Mouse (Mus musculus) MEL (cell line): Measurements from ENCODE around the gene Sox6. TPM values are rescaled to one million over a fixed set of nuclear protein-coding genes. Genes with fewer than 3 reads are reported as not detected.
A peak's percentile ranks its signal among the peaks of the same experiment; 100 is the strongest.

Experiments used
- DNase-seq: peaks from one replicate; pipeline ENCODE4 v3.0.0; 2011; ENCODE audit warnings: low read depth, low spot score
- H3K27ac ChIP-seq: 2 replicates; pipeline ENCODE4 v1.5.1; 2012; ENCODE audit warnings: low read depth, mild to moderate bottlenecking, control low read depth, low read length, moderate library complexity; ENCODE audit not compliant: control insufficient read depth
- H3K27me3 ChIP-seq, 2 experiments: fragments of 150-350 bp in 1 of 2; sonication (generic) in 1 of 2; 2 replicates each; pipeline ENCODE4 v1.6.1; 2012; ENCODE audit warnings: low read length in 2 of 2, mild to moderate bottlenecking in 2 of 2, improper control_type of control experiment in 1 of 2, moderate library complexity in 1 of 2; ENCODE audit not compliant: insufficient read depth in 2 of 2, control insufficient read depth in 1 of 2
- H3K36me3 ChIP-seq, 2 experiments: 2 replicates each; pipeline ENCODE4 v1.6.1; 2012 to 2014; ENCODE audit warnings: low read length in 2 of 2, improper control_type of control experiment in 1 of 2, inconsistent platforms in 1 of 2, mild to moderate bottlenecking in 1 of 2; ENCODE audit not compliant: insufficient read depth in 2 of 2, control insufficient read depth in 1 of 2
- H3K4me1 ChIP-seq, 2 experiments: fragments of 150-350 bp in 1 of 2; sonication (generic) in 1 of 2; 2 replicates each; pipeline ENCODE4 v1.6.1; 2012; ENCODE audit warnings: low read length in 2 of 2, improper control_type of control experiment in 1 of 2, mild to moderate bottlenecking in 1 of 2; ENCODE audit not compliant: insufficient read depth in 2 of 2, control insufficient read depth in 1 of 2
- H3K4me3 ChIP-seq, 2 experiments: fragments of 150-350 bp in 1 of 2; sonication (generic) in 1 of 2; 2 replicates each; pipeline ENCODE4 v1.5.1; 2012; ENCODE audit warnings: low read depth in 2 of 2, low read length in 2 of 2, mild to moderate bottlenecking in 2 of 2, moderate library complexity in 2 of 2, control low read depth in 1 of 2, improper control_type of control experiment in 1 of 2; ENCODE audit not compliant: control insufficient read depth in 1 of 2, insufficient read depth in 1 of 2
- H3K79me2 ChIP-seq: 2 replicates; pipeline ENCODE4 v1.6.1; 2012; ENCODE audit warnings: mild to moderate bottlenecking, low read length, moderate library complexity; ENCODE audit not compliant: control insufficient read depth, poor library complexity, insufficient read depth
- H3K9ac ChIP-seq: 2 replicates; pipeline ENCODE4 v1.6.1; 2012; ENCODE audit warnings: low read depth, mild to moderate bottlenecking, control low read depth, low read length, moderate library complexity; ENCODE audit not compliant: control insufficient read depth, poor library complexity, severe bottlenecking
- H3K9me3 ChIP-seq: fragments of 150-350 bp; sonication (generic); replicated peaks from 2 replicates; pipeline ENCODE4 v1.6.1; 2012; ENCODE audit warnings: mild to moderate bottlenecking, low read length, improper control_type of control experiment, moderate library complexity; ENCODE audit not compliant: insufficient read depth
- CHD2 ChIP-seq: IDR thresholded peaks from 2 replicates; pipeline ENCODE4 v1.6.1; 2011; ENCODE audit warnings: low read length, improper control_type of control experiment
- E2F4 ChIP-seq: IDR thresholded peaks from 2 replicates; pipeline ENCODE4 v1.6.1; 2011; ENCODE audit warnings: low read depth, low read length, improper control_type of control experiment, borderline replicate concordance
- GATA1 ChIP-seq: IDR thresholded peaks from 2 replicates; pipeline ENCODE4 v1.6.1; 2011; ENCODE audit warnings: low read depth, low read length, improper control_type of control experiment
- HCFC1 ChIP-seq: IDR thresholded peaks from 2 replicates; pipeline ENCODE4 v1.6.1; 2012; ENCODE audit warnings: low read depth, mild to moderate bottlenecking, inconsistent platforms, low read length, improper control_type of control experiment, moderate library complexity
- JUND ChIP-seq: IDR thresholded peaks from 2 replicates; pipeline ENCODE4 v1.6.1; 2011; ENCODE audit warnings: low read depth, mild to moderate bottlenecking, improper control_type of control experiment, low read length
- MAX ChIP-seq: IDR thresholded peaks from 2 replicates; pipeline ENCODE4 v1.6.1; 2011; ENCODE audit warnings: low read length, improper control_type of control experiment
- MEF2A ChIP-seq: IDR thresholded peaks from 2 replicates; pipeline ENCODE4 v1.6.1; 2014; ENCODE audit warnings: low read depth, mild to moderate bottlenecking, inconsistent platforms, low read length, improper control_type of control experiment; ENCODE audit not compliant: poor library complexity, insufficient replicate concordance, severe bottlenecking; ENCODE audit errors: extremely low read depth
- MYC ChIP-seq: IDR thresholded peaks from 2 replicates; pipeline ENCODE4 v1.6.1; 2011; ENCODE audit warnings: low read depth, mild to moderate bottlenecking, low read length, improper control_type of control experiment, moderate library complexity
- NRF1 ChIP-seq: IDR thresholded peaks from 2 replicates; pipeline ENCODE4 v1.6.1; 2014; ENCODE audit warnings: low read depth, mild to moderate bottlenecking, inconsistent platforms, low read length, improper control_type of control experiment, moderate library complexity; ENCODE audit not compliant: poor library complexity, insufficient read depth, severe bottlenecking
- POLR2A ChIP-seq, 2 experiments: IDR thresholded peaks; 2 replicates each; pipeline ENCODE4 v1.6.1; 2011 to 2012; ENCODE audit warnings: low read length in 2 of 2, mild to moderate bottlenecking in 2 of 2, control low read depth in 1 of 2, improper control_type of control experiment in 1 of 2, low read depth in 1 of 2, moderate library complexity in 1 of 2; ENCODE audit not compliant: control insufficient read depth in 1 of 2, insufficient read depth in 1 of 2, poor library complexity in 1 of 2
- POLR2AphosphoS5 ChIP-seq: IDR thresholded peaks from 2 replicates; pipeline ENCODE4 v1.6.1; 2012; ENCODE audit warnings: low read depth, borderline replicate concordance, mild to moderate bottlenecking, inconsistent platforms, low read length, moderate library complexity, mixed read lengths
- RAD21 ChIP-seq: IDR thresholded peaks from 2 replicates; pipeline ENCODE4 v1.6.1; 2011; ENCODE audit warnings: mild to moderate bottlenecking, low read depth, low read length, improper control_type of control experiment
- TCF12 ChIP-seq: IDR thresholded peaks from 2 replicates; pipeline ENCODE4 v1.6.1; 2014; ENCODE audit warnings: low read depth, mild to moderate bottlenecking, inconsistent platforms, low read length, improper control_type of control experiment, moderate library complexity
- USF2 ChIP-seq, 2 experiments: IDR thresholded peaks; 2 replicates each; pipeline ENCODE4 v1.6.1; 2011 to 2012; ENCODE audit warnings: improper control_type of control experiment in 2 of 2, low read length in 2 of 2, borderline replicate concordance in 1 of 2, inconsistent platforms in 1 of 2, low read depth in 1 of 2, mild to moderate bottlenecking in 1 of 2; ENCODE audit not compliant: insufficient read depth in 1 of 2
- ZC3H11A ChIP-seq: IDR thresholded peaks from 2 replicates; pipeline ENCODE4 v1.6.1; 2012; ENCODE audit warnings: low read depth, mild to moderate bottlenecking, inconsistent platforms, low read length, improper control_type of control experiment
- ZKSCAN1 ChIP-seq: IDR thresholded peaks from 2 replicates; pipeline ENCODE4 v1.6.1; 2012; ENCODE audit warnings: low read depth, mild to moderate bottlenecking, inconsistent platforms, low read length, improper control_type of control experiment, moderate library complexity
- ZMIZ1 ChIP-seq: IDR thresholded peaks from 2 replicates; pipeline ENCODE4 v1.6.1; 2012; ENCODE audit warnings: low read depth, mild to moderate bottlenecking, inconsistent platforms, low read length, improper control_type of control experiment, moderate library complexity
- ZNF384 ChIP-seq: IDR thresholded peaks from 2 replicates; pipeline ENCODE4 v1.6.1; 2012; ENCODE audit warnings: low read depth, mild to moderate bottlenecking, inconsistent platforms, low read length, improper control_type of control experiment
- polyA plus RNA-seq, 2 experiments: library from polyadenylated mRNA; stranded (reverse) in 1 of 2; unstranded in 1 of 2; fragments of >175 nt in 1 of 2; fragments of >200 nt in 1 of 2; gene quantifications; 2 replicates each; pipeline versions ENCODE4 v1.2.1 to v1.2.4; 2012; ENCODE audit warnings: low replicate concordance in 2 of 2, low read depth in 1 of 2; ENCODE audit not compliant: insufficient read length in 2 of 2, insufficient read depth in 1 of 2, missing spikeins in 1 of 2
- total RNA-seq: library from RNA; depleted of rRNA; stranded (reverse); fragments of 300-350 nt; gene quantifications from 2 replicates; pipeline ENCODE4 v1.2.3, GENCODE M21; 2012

Sox6 gene
- total and polyA plus RNA-seq, 3 experiments: 2.6 to 4.6 TPM; not detected in 1

DNA sequence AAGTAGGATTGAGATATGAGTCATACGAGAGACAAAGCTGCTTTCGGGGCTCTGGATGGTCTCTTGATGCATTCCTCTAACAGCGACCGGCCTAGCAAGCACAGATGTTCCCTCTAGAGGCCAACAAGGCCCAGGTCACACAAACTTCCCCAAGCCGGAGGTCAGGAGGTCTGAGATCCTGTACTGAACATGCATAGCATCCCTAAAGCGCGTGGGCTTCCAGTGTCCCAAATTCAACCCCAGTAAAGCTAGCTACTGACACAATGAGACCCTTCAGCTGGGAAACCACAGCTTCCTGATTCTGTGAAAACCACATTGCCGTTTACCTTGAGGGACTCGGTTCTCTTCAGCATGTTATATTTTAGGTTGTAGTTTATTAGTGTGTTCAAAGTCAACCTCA lies 499.6 kb downstream of the Sox6 start (continued):
- TF ChIP-seq JUND (no peak), HCFC1 (no peak), MYC (no peak; the same call in 1 of the 2 replicates), NRF1 (no peak), E2F4 (no peak), ZKSCAN1 (no peak), CHD2 (no peak), POLR2AphosphoS5 (no peak), MEF2A (no peak), ZC3H11A (no peak), ZNF384 (no peak), ZMIZ1 (no peak), TCF12 (peak; percentile 59; the same call in 1 of the 2 replicates), GATA1 (peak; percentile 48; the same call in 1 of the 2 replicates), USF2 (IDR thresholded peaks at IDR 0.05; ENCODE audit: borderline replicate concordance in 1 of 2, insufficient read depth in 1 of 2, low read depth in 1 of 2, low read length in 2 of 2) (no peak)
- TF ChIP-seq, all 39 proteins: peak for 11

DNA sequence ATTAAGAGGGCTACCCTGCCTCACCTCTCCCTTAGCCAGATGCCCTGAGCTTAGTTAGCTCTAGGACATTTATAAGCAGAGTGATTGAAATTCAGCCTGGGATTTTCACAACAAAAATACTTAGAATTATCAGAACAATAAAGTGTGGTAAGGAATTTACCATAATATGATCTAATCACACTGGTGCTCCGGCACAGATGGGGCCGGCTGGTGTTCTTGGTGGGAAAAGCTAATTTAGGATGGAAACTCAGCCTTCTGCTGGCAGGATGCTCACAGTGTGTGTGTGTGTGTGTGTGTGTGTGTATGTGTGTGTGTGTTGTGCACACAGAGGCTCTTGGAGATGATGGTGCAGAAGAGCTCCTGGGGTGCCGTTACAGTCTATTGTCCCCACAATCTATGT lies 501.0 kb downstream of the Sox6 start:
- Histone ChIP-seq H3K9ac (no peak overlapping the region), H3K4me1 (peaks cover 15 to 25% of the 10 kb centered on the region in 2 experiments), H3K27me3 (no peaks in the 10 kb centered on the region), H3K36me3 (peaks cover 0 to 20% of the 10 kb centered on the region in 2 experiments; a peak in 2 of 4 replicates), H3K79me2 (no peaks in the 10 kb centered on the region), H3K4me3 (no peak overlapping the region), H3K27ac (no peak overlapping the region), H3K9me3 (no peaks in the 10 kb centered on the region)
- TF ChIP-seq ZMIZ1 (no peak), RAD21 (no peak), MAX (no peak), POLR2AphosphoS5 (no peak)
- no peak for DNase-seq

DNA sequence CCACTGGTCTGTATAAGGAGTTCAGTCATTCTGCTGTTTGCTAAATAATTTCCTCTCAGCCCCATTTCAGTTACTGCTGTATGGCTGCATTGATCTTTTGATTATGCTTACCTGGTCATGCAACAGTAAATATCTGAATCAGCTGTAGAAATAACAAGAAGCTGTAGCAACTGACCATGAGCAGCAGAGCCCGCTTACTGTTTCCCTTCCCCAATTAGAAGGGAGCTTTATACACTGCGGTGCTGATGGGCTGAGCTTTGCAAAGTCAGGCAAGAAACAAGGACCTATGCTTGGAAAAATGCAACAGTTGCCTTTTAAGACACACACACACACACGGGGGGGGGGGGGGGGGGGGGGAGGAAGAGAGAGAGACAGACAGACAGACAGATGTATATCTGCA lies 502.1 kb downstream of the Sox6 start:
- Histone ChIP-seq H3K79me2 (no peaks in the 10 kb centered on the region), H3K27ac (no peak overlapping the region), H3K9me3 (no peaks in the 10 kb centered on the region), H3K9ac (no peak overlapping the region), H3K27me3 (no peaks in the 10 kb centered on the region), H3K36me3 (peaks cover 0 to 20% of the 10 kb centered on the region in 2 experiments; a peak in 2 of 4 replicates), H3K4me1 (peaks cover 15 to 21% of the 10 kb centered on the region in 2 experiments), H3K4me3 (no peak overlapping the region)
- no peak for DNase-seq
- TF ChIP-seq GATA1 (no peak), E2F4 (no peak), POLR2A (IDR thresholded peaks at IDR 0.05; ENCODE audit: control insufficient read depth in 1 of 2, insufficient read depth in 1 of 2, low read depth in 1 of 2, low read length in 2 of 2, poor library complexity in 1 of 2) (no peak), ZMIZ1 (no peak)
- TF ChIP-seq, all 39 proteins: peak for 0
